Mouse (Mus musculus) bone marrow macrophage, adult 2 months (primary cell): ENCODE data around the gene Ugt1a1.

Source experiments
- CTCF ChIP-seq: IDR thresholded peaks from 2 replicates; pipeline ENCODE4 v1.5.1; 2012; ENCODE audit warnings: low read depth, mild to moderate bottlenecking, low read length, moderate library complexity
- POLR2A ChIP-seq: IDR thresholded peaks from 2 replicates; pipeline ENCODE4 v1.6.1; 2012; ENCODE audit warnings: mild to moderate bottlenecking, low read depth, low read length, borderline replicate concordance

- TF ChIP-seq POLR2A (no peak), CTCF (no peak)
Measured at GRCm38 (mm10) chr1:88264237-88264868, 52.6 kb downstream of the Ugt1a1 start.
